Mouse (Mus musculus): ENCODE data around the gene Tada3. TPM values are rescaled to one million over a fixed set of nuclear protein-coding genes. Genes with fewer than 3 reads are reported as not detected.
A peak's percentile ranks its signal among the peaks of the same experiment; 100 is the strongest.

The Tada3 gene
- total RNA-seq (2021): 10 to 100 TPM; 14.4 to 15.8 TPM
- long read RNA-seq, experiment 1, partial matches to known transcripts: 0 of 11 reads
- long read RNA-seq, experiment 1, other reads (novel, unspliced or antisense): 11 of 11 reads
- long read RNA-seq, experiment 2, partial matches to known transcripts: 0 of 23 reads
- long read RNA-seq, experiment 2, other reads (novel, unspliced or antisense): 22 of 23 reads

- intact Hi-C loops (cut with DNase I; ENCODE audit: low total_unique reads): no loop called here
Observed at GRCm38 (mm10) chr6:113377496-113378385, at the start of gene Tada3, which contains the start of gene Arpc4. Tada3 (minus strand) TSS chr6:113377883. Arpc4 (plus strand) TSS chr6:113378115.

DNA sequence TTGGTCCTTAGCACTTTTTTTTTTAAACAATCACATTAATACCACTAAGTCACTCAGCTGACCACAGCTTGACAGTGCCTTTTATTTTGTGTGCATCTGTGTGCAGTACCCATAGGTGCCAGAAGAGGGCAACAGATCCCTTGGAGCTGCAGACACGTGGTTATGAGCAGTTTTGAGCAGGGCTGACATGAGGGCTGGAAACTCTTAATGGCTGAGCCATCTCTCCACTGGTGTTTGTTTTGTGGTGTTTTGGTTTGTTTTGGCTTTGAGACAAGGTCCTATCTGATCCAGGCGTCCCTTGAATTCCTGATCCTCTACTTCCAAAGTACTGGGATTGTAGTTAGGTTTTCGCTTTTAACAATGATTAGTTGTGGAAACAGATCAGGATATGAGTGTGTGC lies 49.7 kb upstream of the Tada3 start:
- intact Hi-C loops (cut with DNase I; ENCODE audit: low total_unique reads): loop anchor here (5.0 kb wide), 1 partner anchor 40 kb away; no protein-coding TSS in a partner anchor
- DNase-seq: no peak

More at GRCm38 (mm10) chr6:113377496-113378385, at the start of gene Tada3, which contains the start of gene Arpc4:
- peak; percentile 92 for DNase-seq

DNA sequence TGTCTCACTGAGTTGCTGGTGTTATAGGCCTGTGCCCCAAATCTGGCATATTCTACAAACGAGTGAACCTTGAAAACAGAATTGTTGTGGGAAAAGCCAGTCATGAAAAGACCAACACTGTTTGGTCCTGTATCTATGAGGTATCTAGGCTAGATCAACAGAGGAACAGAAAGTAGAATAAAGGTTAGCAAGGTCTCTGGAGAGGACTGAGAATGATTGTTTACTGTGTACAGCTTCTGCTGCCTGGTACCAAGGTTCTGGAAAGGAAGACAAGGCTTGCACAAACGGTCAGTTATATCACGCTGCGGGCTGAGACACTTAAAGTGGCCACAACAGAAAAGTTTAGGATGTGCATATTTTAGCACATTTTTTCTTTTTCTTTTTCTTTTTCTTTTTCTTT lies 49.0 kb upstream of the Tada3 start:
- intact Hi-C loops (cut with DNase I; ENCODE audit: low total_unique reads): loop anchor here (5.0 kb wide), 1 partner anchor 41 kb away; no protein-coding TSS in a partner anchor
- DNase-seq: no peak

DNA sequence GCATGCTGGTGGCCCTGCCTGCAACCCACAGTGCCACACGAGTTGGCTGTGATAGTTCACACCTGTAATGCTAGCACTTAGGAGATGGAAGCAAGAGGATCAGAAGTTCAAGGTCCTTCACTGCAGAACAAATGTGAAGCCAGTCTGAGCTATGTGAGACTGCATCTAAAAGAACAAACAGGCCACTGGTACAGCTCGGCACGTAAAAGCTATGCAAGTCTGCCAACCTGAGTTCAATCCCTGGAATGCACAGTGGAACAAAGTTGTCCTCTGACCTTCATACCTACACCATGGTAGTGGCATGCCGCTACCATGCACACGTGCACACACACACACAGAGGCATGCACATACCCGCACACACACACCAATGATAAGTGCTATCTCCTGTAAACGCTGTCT lies 46.5 kb upstream of the Tada3 start:
- intact Hi-C loops (cut with DNase I; ENCODE audit: low total_unique reads): no loop called here
- no peak for DNase-seq

DNA sequence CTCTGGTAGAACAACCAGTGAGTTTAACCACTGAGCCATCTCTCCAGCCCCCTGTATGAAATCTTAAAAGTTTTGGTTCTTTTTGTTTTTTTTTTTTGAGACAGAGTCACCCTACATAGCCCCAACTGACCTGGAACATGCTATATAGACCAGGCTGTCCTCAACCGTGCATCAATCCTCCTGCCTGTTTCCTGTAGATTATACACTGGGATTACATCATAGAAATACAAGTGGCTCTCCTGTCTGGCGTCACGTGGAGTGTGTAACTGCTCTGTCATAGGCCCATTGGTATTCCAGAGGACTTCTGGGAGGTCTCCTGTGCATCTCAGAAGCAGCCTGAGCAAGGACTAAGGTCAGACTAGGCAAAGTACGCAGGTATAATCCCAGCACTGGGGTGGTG lies 45.3 kb upstream of the Tada3 start:
- no peak for DNase-seq
- intact Hi-C loops (cut with DNase I; ENCODE audit: low total_unique reads): no loop called here

DNA sequence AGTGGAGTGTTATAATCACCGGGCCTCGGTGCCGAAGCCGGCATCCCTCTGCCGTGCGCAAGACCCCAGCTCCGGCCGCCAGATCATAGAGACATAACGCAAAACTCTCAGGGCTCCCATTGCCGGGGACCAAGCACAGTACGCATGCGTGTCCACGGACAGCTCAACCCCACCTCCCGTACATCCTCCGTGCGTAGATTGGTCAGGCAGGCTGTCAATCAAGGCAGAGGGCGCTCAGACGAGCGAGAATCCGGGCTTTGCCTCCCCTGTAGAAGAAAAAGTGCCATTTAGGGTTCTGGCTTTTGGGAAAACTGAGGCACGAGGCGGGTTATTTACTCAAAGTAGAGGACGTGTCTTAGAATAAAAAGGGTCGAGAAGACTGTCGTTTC lies 41.5 kb upstream of the Tada3 start, which contains the start of gene Rpusd3:
Gene Rpusd3, minus strand, starts transcription at position 142 of the 389 bp plus-strand sequence.
- DNase-seq: peak; percentile 99
- intact Hi-C loops (cut with DNase I; ENCODE audit: low total_unique reads): no loop called here

DNA sequence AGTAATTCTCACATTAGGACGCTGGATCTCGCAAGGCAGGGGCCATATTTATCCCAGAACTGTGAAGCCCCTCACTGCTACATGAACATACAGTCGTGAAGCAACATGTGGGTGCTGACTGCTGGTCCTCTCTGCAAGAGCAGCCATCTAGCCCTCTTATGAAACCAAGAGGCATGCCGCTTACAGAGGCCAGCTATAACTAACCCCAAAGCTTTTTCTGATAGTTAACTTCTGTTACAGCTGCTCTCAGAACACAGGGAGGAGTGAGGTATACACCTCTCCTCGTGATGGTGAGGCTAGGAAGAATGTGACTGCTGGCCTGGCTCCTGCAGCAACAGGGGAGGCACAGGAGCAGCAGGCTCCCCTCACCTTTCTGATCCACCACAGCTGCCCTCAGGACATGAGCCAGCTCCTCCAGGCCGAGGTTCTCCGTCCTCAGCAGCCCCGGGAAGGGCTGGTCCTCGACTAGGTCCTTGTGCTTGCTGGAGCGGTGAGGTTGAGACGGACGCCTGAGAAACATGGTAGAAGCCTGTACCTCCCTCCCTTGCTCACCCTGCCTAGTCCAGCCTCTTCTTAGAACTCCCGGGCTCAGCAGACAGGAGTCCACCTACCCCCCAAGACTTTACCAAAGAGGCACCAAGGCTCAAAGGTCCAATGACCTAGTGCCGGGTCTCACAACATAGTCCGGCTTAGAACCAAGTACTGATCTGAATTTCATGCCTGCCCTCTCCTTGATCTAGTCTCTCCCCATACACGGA lies 40.9 kb upstream of the Tada3 start:
- intact Hi-C loops (cut with DNase I; ENCODE audit: low total_unique reads): no loop called here
- no peak for DNase-seq

DNA sequence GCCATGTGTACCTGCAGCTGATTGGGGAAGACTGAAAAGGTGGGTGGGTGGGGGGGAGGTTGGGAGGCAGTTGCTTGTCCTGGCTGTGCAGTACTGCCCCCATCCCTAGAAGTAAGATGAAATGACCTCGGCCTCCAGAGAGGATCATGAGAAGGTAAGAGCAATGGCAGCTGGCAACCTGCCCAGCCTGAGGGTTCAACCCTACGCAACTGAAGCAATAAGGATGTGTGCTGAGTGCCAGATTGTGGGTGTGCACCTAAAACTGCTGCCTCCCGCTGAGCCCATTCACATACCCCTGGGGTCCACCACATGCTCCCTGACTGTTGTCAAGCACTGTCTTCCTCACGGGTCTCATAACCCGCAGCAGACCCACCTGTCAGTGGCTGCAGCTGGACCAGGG lies 38.7 kb upstream of the Tada3 start:
- intact Hi-C loops (cut with DNase I; ENCODE audit: low total_unique reads): no loop called here
- DNase-seq: no peak

- DNase-seq: no peak
- intact Hi-C loops (cut with DNase I; ENCODE audit: low total_unique reads): no loop called here
Observed at GRCm38 (mm10) chr6:113410001-113410400, 32.3 kb upstream of the Tada3 start.

DNA sequence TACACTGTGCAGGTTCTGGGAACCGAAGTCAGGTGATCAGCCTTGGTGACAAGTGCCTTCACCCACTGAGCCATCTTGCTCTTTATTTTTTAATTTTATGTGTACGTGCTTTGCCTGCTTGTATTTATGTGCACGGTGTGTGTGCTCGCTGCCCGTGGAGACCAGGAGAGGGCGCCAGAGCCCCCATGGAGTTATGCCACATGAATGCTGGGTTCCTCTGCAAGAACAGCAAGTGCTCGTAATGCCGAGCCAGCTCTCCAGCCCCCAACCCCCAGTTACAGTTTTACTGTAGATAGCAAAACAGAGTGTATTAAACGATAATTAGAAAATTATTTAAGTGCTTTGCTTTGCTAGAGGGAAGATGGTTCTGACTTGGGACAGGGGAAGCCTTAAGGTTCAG lies 29.0 kb upstream of the Tada3 start:
- intact Hi-C loops (cut with DNase I; ENCODE audit: low total_unique reads): no loop called here
- no peak for DNase-seq

- no peak for DNase-seq
- intact Hi-C loops (cut with DNase I; ENCODE audit: low total_unique reads): no loop called here
Observed at GRCm38 (mm10) chr6:113405483-113405882, 27.8 kb upstream of the Tada3 start.

DNA sequence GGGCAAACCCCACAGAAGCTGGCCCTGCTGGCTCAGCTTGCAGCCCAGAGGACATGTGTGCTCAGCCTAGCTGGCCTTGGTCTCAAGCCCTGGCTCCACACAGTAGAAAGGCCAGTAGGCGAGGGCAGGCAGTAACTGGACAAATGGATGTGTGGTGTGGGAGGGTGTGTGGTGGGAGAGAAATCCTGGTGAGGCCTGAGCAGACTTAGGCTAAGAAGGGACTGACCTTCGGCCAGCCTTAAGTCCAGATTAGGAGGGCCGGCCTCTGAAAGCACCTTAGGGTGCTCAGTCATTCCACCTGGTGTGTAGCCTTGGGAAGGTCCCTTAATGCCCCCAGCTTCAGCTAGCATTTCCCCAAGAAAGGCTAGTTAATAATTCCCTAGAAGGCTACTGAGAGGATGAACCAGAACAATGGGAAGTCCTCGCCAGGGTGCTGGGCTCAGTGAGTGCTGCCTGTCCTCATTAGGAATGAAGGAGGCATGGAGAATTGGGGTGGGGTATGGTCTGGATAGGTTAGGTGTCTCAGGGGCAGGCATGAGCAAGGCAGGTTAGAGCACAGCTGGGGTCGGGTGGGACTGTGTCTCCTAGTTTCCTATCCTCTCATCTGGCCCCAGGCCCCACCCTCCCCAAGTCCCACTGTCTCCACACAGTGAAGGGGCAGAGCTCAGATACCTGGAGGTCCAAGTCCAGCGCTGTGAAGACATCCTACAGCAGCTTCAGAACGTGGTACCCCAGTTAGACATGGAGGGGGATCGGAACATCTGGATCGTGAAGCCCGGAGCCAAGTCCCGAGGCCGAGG lies 27.2 kb upstream of the Tada3 start:
- peak; percentile 19 for DNase-seq
- intact Hi-C loops (cut with DNase I; ENCODE audit: low total_unique reads): no loop called here

GRCm38 (mm10) chr6:113402094-113402493 lies 24.4 kb upstream of the Tada3 start:
- no peak for DNase-seq

DNA sequence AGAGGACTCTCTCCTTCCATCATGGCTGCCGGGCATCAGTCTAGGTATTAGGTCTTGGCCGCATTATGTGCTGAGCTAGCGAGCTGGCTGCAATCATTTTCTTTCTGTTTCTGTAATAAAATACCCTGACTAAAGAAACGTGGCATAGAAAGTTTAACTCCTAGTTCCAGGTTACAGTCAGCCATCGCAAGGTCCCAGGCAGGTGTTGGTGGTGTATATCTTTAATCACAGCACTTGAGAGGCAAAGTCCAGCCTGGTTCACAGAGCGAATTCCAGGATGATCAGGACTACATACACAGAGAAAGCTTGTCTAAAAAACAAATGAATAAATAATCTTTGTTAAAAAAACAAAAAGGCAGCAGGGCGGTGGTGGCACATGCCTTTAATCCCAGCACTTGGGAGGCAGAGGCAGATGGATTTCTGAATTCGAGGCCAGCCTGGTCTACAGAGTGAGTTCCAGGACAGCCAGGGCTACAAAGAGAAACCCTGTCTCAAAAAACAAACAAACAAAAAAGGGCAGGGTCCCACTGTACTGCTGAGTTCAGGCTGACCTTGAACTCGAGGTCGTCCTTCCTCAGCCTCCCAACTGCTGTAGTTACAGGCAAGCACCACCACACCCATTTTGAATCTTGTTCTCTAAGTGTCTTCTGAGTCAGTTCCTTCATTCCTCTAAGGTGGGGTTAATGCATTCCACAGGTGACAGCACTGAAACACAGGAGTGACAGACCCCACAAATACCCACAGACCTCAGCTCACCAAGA lies 18.8 kb upstream of the Tada3 start:
- intact Hi-C loops (cut with DNase I; ENCODE audit: low total_unique reads): no loop called here
- DNase-seq: no peak

More at GRCm38 (mm10) chr6:113402094-113402493, 24.4 kb upstream of the Tada3 start:
- intact Hi-C loops (cut with DNase I; ENCODE audit: low total_unique reads): no loop called here

- intact Hi-C loops (cut with DNase I; ENCODE audit: low total_unique reads): no loop called here
- no peak for DNase-seq
Observed at GRCm38 (mm10) chr6:113395501-113395900, 17.8 kb upstream of the Tada3 start.

GRCm38 (mm10) chr6:113394811-113395210 lies 17.1 kb upstream of the Tada3 start:
- intact Hi-C loops (cut with DNase I; ENCODE audit: low total_unique reads): no loop called here
- no peak for DNase-seq

DNA sequence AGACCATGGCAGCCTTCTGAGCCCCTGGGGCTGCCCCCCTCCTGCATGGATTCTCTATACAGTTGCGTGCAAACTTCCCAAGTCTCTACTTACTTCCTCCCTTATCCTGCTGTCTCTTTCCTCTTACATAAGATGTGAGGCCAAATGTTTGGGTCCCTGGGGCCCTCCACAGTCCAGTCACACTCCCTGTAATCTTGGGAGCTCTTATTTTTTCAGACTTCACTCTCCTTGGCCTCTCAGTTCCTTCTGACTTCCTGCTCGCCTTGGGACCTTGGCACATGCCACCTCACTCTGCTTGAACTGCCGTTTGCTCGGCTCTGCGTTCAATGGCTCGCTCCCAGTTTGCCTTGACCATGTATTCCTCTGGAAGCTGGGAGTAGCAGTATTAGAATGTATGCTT lies 16.3 kb upstream of the Tada3 start:
- no peak for DNase-seq
- intact Hi-C loops (cut with DNase I; ENCODE audit: low total_unique reads): no loop called here

DNA sequence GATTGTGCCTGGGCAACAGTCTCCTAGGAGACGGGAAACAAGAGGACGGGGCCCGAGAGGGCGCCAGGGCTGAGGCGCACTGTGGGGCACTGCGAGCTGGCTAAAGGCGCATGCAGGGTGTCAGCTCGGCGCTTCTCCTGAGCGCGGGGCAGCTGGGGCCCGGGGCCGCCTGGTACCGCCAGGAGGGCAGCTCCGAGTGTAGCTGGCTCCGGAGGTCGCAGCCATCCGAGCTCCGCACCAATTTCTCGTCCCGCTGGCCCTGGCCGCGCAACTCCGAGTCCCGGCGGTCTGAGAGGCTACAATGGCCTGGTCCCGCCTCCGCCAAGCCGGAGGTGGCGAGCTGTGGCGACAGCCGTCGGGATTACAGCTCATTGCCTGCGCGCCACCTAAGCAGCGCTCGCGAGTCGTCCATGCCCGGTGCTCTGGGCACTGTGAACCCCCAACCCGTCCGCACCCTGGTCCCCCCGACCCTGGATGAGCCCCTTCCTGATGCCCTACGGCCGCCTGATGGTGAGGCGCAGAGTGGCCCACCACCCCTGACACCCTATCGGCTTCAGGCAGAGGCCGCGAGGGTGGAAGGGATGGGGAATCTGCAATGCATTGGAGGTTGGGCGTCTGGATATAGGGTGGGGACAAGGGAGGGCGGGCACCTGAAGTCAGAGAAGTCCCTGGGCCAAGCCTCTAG lies 14.8 kb upstream of the Tada3 start:
- peak; percentile 44 for DNase-seq
- intact Hi-C loops (cut with DNase I; ENCODE audit: low total_unique reads): no loop called here
